Mouse (Mus musculus): ENCODE data around the gene Mtfp1.
"Not testable (repeated sequence)": the region's sequence is repeated elsewhere in the genome, so short reads cannot be mapped to it uniquely, and the experiment has no call there.

Gene Mtfp1

DNA sequence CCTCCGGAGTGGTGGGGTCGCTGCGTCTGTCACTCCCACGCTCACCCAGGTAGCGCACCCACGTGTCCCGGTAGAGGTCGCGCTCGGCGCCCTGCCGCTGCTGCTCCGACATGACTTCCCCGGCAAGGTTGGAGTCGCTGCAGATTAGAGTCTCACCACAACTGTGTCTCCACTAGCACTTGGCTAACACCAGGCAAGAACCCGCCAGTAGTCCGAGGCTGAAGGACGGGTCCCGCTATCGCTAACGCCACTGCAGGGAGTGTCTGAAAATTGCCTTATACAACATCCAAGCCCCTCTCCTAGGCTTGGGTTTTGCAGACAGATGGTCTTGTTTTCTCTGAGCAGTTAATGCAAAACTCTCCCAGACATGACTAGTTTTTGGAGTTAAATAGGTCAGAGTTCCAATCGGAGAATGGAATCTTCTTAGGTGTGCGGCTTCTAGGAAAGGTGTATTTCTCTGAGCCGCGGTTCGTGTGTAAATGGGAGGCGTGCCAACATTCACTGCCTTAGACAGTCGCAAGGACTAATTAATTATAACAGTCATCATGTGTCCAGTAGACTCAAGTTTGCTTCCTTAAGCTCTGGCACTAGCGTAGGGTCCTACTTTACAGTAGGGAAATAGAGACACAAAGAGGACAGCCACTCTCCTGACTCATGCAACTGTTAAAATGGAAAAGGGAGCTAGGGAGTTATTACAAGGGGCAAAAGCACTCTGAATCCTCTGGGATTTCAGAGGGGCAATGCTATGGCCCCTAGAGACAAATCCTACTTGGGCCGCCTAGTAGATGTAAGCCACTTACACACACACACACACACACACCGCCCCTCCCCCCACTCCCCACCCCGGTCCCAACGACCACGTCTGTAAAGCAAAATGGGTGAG is at the start of gene Mtfp1:
Mtfp1 (minus strand) TSS at position 275 of the 883 bp plus-strand sequence.
- peak; percentile 41 for DNase-seq (ENCODE audit: low spot score)

DNA sequence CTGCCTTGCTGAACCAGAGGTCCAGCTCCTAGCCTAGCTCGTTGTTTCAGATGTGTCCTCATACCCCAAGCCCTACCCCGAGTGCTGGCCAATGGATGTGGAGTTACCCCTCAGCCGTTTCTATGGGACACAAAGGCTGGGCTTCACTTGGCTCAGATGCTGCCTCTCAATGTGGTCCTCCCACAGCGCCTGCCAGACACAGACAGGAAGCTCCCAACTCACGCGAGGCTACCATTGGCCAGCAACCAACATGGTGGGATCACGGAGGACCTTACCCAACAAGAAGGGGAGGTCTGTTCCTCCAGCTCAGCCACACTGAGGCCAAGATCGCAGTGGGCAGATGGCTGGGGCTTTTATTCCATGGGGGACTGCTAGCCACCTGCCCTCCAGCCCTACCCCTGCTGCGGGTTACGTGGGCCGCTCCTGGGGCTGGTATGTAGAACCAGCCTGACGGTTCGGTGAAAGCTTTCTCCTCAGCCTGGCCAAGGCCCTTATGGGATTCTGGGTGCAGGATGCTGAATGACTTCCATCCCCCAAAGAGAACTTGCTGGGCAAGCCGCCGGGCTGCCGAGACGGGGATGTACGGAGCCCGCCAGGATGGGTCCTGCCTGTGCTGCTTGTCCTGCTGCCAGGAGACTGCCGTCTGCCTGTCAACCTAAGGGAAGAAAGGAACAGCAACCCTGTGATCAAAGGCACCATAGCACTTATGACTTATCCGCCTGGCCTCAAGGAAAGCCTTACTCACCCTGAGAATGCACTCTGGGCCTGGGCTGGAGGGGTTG is 48.2 kb upstream of the Mtfp1 start:
- DNase-seq (ENCODE audit: low spot score), result no peak

DNA sequence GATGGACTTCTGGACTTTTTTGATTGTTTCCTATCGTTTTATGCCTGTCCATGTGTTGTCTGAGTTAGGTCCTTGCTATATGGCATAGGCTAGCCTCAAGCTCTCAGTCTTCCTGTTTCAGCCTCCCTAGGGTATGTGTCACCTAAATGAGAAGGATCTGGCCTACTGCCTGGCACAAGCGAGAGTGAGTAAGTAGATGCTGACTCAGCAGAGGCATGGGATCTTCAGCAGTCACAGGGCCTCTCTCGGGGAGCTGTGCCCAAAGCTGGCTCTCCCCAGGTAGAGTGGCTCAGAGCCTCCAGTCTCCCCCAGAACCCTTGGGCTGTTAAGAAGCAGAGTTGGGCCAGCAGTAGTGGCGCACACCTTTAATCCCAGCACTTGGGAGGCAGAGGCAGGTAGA is 47.1 kb upstream of the Mtfp1 start:
- DNase-seq (ENCODE audit: low spot score), result no peak

DNA sequence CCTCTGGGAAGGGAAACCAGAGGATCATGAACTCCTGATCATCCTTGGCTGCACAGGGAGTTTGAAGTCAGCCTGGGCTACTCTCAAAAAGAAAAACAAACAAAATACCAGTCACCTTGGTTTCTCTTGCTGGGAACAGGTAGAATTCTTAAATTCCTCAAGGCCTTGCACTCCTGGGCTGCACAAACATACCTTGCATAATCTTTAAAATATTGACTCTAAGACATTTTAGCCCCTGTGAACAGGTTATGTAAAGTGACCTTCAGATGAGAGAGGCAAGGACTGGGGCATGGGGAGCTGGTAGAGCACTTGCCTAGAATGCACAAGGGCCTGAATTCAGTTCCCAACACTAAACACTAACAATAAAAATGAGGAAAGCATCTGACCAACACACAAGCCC is 46.3 kb upstream of the Mtfp1 start:
- DNase-seq (ENCODE audit: low spot score), result peak; percentile 44

DNA sequence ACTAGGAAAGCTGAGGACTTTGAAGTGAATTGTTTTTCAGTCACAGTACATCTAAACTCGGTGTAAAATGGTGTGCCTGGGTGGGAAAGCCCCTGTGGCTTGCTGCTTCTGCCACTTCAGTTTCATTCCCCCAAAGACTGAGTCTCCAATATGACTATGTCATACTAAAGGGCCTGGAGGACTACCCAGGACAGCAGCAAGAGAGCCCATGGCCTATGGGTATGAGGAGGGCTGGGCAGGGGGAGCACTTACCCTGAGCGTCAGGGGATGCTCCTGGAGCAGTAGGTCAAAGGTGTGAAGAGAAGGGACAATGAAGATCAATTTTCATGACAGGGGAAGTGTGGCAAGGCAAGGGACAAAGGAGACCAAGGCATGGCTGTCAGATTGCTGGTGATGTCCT is 43.7 kb upstream of the Mtfp1 start:
- no peak for DNase-seq (ENCODE audit: low spot score)

DNA sequence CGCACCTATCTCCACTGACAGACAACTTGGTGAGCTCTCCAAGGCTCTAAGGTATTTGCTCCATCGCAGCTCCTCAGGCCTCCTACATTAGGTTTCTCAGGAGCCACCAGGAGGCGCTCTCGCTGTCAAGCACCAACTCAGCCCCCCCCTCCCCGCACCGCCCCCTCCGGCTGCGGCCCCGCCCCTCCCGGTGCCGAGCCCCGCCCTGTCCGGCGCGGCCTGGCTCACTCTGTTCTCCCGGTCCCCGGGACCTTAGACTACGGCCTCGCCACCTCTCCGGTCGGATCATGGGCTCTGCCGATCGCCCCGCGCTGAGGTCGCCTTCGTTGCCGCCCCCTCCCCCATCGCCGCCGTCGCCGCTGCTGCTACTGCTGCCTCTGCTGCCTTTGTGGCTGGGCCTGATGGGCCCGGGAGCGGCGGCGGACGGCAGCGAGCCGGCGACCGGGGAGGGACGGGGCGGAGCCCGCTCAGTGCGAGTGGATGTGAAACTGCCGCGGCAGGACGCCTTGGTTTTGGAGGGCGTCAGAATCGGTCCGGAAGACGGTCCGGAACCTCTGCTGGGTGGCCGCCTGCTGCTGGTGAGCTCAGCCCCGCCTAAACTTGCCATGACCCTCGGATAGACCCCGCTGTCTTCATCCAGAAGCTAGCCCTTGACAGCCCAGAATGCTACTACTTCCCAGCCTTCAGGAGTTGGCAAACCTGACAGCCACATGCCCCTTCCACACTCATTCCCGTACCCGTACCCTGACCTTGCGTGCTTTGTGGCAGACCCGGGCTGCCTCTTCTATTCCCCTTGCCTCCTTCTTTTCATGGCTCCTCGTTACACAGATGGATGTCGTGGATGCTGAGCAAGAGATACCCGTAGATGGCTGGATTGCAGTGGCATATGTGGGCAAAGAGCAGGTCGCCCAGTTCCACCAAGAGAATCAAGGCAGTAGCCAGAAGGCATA is 40.0 kb upstream of the Mtfp1 start, which contains the start of gene Rnf215:
Rnf215 (plus strand) TSS at position 217 of the 950 bp plus-strand sequence.
- DNase-seq (ENCODE audit: low spot score), result peak; percentile 87

DNA sequence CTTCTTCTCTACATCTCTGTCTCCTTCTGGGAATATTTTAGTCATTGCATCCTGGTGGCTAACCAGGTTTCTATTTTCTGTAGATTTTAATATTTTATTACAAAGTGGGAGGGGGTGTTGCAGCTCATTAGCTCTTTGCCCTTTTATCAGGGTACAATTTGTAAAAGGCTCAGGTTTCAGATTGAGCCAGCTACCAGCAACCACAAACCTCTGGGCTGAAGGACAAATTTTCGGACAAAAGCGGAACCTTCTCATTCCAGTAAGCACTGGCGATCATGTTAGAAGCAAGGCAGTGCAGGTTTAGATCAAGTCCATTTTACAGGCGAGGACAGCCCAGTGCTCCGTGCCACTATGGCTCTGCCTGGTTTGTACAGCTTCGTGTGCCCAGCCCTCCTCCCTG is 39.2 kb upstream of the Mtfp1 start:
- no peak for DNase-seq (ENCODE audit: low spot score)

DNA sequence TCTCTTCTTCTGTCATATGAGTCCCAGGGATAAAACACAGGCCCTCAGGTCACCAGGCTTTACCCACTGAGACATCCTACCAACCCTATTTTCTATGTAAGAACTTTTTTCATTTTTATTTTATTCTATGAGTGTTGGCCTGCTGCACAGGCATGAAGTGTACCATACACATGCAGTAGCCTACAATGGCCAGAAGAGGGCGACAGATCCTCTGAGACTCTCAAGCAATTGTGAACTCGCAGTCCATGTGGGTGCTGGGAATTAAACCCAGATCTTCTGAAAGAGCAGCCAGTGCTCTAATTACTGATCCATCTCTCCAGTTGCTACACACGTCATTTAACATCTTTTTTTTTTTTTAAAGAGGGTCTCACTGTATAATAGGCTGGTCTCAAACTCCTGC is 38.2 kb upstream of the Mtfp1 start:
- DNase-seq (ENCODE audit: low spot score), result no peak

DNA sequence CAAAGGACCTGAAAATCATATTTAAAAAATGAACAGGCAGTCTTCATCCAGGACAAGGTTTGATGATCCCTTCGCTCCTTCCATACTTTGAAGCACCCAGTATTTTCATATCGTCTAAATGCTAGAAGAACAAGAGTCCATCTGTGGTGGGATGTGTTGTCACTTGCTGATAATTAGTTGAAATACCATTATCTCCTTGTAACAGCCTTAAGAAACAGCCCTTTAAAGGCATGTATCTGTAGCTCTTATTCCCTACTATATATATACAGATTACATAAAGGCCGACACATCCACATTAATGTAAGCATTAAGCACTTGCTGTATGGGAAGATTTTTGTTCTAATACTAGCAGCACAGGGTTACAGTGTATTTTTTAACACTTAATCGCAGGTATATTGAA is 33.2 kb upstream of the Mtfp1 start:
- not testable (repeated sequence) for DNase-seq (ENCODE audit: low spot score)

DNA sequence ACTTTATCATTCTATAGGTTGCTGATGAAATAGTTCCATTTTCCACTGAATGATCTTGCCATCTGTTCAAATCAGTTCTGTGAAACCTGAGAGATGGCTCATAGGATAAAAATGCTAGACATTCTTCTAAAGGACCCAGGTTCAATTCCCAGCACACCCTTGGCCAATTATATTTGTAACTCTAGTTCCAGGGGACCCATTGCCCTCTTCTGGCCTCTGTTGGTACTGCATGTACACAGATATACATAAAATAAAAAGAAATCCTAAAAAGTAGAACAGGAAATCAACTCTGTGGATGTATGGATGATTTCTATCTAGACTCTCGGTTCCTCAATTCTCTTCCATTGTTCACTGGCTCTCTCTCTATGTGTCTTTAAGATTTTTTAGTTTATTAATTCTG is 31.8 kb upstream of the Mtfp1 start:
- DNase-seq (ENCODE audit: low spot score), result no peak

DNA sequence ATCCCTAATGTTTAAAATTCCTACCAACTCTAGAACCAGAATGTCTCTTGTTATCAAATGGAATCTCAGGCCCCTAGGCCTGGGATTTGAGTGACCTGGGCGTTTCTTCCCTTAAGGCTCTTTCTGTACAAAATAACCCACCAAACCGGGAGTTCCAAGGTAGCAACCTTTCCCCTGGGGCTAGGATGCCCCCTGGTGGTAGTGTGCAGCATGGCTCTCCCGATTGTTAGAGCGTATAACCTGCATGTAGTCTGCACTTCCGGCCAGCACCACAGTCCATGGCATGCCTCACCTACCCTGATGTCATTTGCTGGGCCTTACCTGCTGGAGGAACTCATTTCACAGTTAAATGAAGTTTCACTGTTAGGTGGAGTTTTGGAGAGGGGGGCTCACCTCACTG is 28.7 kb upstream of the Mtfp1 start:
- peak; percentile 50 for DNase-seq (ENCODE audit: low spot score)

DNA sequence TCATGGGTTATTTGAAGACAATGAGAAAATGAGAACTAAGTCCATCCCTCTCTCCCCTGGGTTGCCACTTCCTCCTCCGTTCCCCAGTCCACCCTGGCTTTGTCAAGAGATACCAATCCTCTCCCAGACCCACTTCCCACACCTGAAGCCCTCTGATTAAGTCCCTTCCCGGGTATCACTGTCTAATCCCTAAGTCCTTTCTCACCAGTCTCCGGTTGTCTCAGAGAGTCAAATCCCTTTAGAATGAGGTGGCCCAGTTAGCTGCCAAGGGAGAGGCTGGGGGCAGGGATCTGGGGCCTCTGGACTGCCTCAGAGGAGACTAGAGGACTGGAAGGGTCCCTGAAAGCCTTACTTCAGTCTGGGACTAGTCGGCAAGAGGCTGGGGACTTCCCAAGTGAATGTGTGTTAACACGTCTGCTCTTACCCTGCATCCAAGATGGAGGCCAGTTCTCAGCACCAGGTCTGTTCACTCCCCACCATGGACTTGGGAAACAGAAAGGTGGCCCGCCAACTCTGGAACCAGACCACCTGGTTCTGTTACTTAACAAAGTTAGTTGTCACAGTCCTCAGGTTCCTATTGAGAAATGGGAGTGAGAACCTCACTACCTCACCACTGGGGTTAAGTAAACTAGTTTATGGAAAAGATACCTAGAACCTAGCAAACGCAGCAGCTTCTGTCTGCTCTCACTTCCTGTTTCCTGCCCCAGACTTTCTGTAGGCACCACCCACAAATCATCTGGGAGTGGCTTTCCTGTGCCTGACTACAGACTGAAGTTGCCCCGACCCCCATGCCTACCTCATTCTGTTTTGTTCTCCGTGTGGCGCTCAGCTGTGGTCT is 27.7 kb upstream of the Mtfp1 start, which contains the start of gene Sec14l2:
Sec14l2 (minus strand) TSS at position 674 of the 838 bp plus-strand sequence.
- peak; percentile 50 for DNase-seq (ENCODE audit: low spot score)

DNA sequence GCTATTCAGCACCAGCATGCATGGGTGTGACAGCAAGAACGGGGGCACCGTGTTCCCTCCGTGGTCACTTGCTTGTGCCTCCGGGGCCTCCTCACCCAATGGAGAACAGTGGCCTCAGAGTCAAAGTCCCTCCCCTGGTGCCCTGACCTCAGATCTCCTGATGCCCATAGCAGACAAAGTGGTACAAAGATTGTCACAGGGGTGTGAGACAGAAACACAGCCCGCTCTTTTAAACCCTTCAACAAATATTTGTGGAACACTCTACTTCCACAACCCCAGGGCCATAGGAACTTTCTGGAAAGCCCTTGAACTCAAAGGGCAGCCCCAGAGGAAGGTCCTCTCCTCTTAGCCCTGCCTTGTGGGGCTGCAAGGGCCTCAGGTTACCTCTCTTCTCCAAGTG is 27.0 kb upstream of the Mtfp1 start:
- peak; percentile 52 for DNase-seq (ENCODE audit: low spot score)

DNA sequence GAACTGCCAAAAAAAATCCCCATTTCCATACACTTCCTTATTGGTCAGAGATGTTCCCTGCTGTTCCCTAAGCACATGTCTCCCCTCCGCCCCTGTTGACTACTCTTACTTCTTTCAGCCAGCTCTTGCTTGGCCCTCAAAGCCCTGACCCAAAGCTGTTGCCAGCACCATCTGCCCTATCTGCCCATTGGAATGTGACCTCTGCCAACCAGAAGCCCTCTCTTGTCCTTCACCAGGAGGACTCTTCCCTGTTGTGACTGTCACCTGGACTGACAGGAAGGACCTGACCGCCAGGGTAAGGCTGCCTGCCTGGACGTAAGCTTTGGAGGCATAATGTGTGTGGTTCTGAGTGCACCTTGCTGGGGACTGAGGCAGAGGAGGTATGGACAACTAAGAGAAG is 26.4 kb upstream of the Mtfp1 start:
- DNase-seq (ENCODE audit: low spot score), result no peak

DNA sequence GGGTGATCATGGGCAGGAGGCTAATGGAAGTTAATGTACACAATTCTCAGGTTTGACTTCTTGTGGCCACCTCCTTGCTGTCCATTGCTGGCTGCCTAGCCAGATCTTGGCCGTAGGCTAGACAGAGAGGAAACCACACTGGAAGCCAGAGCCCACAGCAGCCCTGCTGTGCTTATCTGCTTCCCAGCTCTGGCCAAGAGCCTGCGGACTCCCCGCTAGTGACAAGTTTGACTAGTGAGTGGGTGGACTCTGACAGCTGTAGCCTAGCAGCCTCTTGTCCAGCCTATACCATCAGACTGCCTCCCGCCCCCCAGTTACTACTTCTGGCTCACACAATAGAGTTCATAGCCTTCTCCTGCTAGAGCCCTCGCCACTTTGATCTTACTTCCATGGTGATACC is 24.4 kb upstream of the Mtfp1 start:
- no peak for DNase-seq (ENCODE audit: low spot score)

DNA sequence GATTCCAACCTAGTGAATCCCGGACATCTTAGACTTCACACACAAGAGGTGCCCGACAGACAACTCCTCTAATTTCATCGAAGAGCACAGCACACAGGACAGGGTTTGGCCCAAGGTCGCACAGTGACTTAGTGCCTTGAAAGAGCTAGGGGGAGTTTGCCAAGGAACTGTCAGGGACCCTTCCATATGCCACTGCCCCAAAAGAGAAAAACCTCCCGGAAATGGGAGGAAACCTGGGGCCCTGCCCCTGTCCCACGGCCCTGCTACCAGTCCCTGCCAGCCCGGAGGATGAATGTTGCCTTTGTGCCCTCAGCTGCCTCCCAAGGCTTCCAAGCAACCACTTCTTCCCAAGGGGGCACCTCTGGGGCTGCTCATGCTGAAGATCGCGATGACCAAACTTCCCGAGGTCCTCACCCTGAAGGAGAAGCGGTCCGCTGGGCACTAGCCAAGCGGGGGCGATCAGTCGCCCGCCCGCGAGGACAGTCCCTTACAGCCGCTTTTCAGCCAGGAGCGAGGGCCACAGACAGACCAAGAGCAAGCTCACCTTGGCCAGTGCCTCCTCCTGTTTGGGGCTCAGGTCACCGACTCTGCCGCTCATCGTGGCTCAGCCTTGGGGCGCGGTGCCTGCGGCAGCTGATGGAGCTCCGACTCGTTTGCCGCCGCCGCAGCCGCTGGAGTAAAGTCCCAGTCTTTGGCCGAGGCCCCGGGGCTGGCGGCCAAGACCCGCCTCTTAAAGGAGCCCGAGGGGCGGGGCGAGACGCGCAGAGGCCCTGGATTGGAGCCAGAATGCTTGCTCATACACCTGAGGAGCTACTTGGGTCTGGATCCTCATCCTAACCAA is 23.1 kb upstream of the Mtfp1 start:
- peak; percentile 83 for DNase-seq (ENCODE audit: low spot score)

DNA sequence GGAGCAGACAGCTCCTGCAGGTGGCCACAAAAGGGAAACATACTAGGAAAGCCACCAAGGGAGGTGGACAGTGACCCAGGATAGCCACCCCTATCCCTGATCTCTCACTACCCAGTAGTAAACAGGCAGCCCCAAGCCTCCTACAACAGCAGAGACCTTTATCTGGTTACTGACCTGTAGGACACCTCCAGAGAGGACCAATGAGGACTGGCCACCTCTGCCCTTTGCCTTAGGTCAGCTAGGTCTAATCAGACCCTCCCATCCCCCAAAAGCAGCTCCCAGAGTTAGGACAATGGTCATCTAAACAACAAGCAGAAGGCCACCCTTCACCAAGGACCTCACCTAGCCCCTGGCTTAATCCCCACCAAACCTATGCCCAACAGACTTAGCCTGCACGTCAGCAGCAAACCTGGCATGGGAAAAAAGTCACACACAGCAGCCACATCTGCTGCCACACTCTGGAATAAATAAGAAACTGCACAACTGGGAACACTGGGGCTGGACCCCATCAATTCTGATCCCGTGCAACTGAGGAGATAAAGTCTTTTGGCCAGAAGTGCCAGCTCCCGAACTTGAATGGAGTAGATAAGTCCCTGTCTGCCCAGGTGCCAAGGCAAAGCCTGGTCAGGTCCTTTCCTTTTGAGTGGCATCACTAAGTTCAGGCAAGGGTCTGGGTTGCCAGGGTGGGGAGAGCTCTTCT is 22.3 kb upstream of the Mtfp1 start:
- DNase-seq (ENCODE audit: low spot score), result no peak

DNA sequence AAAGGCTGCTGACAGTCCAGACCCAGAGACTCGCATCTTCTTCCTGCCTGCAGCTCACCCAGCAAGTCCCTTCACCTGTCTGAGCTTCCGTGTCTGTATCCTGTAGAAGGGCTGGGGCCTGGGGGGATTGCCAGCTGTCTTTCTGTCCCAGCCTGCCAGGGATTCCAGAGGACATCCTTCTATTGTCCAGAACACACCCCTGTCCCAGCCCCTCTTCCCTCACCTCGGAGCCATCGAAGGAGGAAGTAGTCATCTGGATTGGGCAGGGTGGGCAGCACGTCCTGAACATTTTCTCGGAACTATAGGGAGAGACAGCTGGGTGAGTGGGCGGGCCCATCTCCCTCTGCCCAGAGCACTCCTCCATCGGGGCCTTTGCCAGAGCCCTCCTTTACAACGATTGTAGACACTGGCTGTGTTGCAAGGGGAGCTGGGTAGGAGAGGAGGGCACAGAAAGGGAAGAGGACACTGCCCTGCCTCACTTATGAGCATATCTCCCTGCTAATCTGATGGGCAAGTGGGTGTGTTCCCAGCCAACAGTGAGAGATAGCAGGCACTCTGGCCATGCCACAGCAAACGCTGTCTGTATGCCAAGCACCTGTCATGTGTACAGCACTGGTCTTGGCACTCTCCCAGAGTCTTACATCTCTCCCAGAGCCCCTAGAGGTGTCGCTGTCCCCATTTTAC is 21.4 kb upstream of the Mtfp1 start:
- no peak for DNase-seq (ENCODE audit: low spot score)

DNA sequence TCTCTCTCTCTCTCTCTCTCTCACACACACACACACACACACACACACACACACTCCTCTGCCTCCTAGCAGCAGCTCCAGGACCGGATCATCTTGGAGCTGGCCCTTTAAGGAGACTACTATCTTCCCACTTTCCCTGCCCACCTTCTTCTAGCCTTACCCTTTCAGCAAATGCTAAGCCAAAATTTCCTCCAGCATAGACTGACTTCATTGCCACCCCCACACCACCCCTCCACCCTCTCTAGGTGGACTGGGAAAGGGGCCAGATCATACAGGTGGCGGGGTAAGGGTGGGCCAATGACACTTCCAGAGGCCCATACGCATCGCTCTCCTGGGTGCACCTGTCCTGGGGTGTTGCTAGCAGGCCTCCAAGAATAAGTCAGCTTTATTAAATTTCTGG is 20.2 kb upstream of the Mtfp1 start:
- DNase-seq (ENCODE audit: low spot score), result no peak

Measured in lung, postnatal 25 days (tissue).